Mouse (Mus musculus): ENCODE results near the gene Plaa.
A peak's percentile ranks its signal among the peaks of the same experiment; 100 is the strongest.
"Not testable (repeated sequence)": the region's sequence is repeated elsewhere in the genome, so short reads cannot be mapped to it uniquely, and the experiment has no call there.

Gene Plaa

DNA sequence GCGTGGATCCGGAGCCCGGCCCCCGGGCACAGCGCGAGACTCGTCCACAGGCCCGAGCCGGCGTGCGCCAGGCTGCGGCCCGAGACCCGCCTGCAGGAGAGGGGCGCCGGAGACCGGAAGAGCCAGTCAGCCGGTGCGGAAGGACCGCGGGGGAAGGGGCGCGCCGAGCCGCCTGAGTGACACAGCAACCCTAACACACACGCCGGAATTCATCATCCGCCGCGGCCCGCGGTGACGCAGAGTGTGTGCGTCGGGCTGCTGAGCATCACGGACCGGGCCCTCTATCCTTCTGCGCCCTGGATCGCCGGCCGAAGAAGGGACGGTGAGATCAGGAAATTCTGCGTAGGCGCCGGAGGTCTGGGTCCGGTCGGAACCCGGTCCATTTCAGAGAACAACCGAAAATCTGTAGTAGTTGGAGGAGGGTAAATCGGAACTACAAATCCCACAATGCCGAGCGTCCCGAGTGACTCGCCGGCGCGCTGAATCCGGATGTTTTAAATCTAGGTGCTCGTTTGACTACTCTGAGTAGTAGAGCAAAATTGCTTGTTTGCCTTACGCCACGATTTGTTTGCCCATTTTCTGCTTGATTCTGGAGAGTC is at the start of gene Plaa:
Gene Plaa (minus strand): TSS at position 214 of the 599 bp plus-strand sequence.
- DNase-seq (ENCODE audit: low spot score in 2 of 2), result peak; percentile 77 to 93

DNA sequence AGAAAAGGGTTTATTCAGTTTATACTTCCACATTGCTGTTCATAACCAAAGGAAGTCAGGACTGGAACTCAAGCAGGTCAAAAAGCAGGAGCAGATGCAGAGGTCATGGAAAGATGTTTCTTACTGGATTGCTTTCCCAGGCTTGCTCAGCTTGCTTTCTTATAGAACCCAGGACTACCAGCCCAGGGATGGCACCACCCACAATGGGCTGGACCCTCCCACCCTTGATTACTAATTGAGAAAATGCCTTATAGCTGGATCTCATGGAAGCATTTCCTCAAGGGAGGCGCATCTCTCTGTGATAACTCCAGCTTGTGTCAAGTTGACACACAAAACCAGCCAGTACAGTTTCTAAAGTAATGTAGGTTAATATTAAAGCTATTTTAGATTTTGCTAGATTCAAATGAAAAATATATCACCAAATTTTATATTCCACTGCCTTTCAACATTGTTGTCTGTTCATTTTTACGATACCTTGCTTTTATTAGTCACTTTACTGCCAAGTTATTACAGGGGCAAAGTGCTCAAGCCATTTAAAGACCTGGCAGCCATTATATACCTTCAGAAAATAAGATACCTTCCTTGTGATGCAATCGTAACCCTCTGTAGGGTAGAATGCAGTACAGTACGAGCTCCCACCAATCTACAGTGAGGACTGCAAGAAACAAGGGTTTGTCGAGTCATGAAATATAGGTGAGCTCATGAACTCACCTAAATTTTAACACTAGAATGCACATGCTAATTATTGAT is 47.6 kb upstream of the Plaa start:
- DNase-seq (ENCODE audit: low spot score in 2 of 2), result not testable (repeated sequence)

DNA sequence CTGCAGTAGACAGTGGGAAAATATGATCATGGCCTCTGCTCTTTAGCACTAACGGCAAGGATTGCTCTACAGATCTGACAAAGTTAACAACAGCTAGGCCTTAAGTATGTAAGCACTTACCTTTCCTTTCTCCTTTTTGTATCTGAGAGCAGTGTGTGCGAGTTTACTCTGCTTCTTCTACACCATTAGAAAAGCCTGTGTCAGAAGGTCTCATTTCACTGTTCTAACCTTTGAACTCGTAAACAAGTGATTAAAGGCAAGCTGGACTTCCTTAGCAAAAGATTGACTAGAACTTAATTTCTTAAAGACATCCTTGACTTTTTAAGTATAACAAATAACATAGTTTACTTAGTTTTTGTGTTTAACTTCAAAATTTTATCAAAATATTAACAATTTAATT is 46.9 kb upstream of the Plaa start, which contains the start of gene Lrrc19:
Gene Lrrc19 (minus strand): TSS at position 225 of the 400 bp plus-strand sequence.
- DNase-seq (ENCODE audit: low spot score in 2 of 2), result no peak

DNA sequence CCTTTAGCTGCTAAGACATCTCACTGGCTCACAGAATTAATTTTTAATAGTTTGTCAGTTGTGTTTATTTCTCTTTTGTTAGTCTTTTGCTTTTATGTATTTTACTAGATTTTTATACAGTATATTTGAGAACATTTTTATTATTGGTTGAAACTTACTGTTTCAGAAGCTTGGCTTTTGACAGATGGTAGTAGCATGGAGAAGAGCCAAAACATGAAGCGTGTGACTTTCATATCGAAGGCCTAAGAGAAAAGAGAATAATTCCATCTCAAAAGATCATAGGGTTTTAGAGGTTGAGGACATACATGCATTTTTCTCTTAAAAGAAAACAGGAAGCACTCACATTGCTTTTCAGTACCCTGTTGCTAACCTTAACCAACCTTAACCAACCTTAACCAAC is 40.1 kb upstream of the Plaa start:
- DNase-seq (ENCODE audit: low spot score in 2 of 2), result no peak

DNA sequence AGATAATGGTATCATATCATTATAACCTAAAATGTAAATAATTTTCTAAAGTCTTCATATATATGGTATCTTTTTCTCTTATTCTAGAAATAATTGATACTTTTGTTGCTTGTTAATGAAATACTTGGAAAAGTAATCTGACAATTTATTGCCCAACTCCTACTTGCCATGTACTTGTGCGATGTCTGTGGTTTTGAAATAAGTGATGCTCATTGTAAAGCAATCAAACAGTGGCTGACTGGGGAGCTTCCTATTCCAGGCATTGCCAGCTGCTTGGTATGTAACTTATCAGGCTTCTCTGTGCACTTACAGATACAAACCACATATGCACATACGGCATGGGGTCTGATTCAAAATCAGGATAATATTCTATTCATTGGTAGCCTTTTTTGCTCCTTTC is 17.0 kb upstream of the Plaa start:
- no peak for DNase-seq (ENCODE audit: low spot score in 2 of 2)

DNA sequence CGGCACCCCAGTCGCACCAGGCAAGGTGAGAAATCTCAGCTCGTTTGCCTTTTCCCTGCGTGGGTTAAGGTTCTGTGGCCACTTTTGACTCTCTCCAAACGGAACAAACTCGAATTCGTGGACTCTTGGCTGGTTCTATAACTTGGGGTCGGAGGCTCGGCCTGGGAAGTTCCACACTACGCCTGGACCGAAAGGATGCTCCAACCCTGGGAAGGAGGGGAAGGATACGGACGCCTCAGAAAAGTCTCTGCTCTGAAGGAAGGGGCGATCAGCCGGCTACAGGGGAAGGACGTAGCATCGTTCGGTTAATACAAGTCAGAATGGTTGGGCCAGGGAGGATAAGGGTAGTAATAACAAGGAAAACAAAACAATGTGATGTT is 11.6 kb upstream of the Plaa start:
- DNase-seq (ENCODE audit: low spot score in 2 of 2), result no peak

DNA sequence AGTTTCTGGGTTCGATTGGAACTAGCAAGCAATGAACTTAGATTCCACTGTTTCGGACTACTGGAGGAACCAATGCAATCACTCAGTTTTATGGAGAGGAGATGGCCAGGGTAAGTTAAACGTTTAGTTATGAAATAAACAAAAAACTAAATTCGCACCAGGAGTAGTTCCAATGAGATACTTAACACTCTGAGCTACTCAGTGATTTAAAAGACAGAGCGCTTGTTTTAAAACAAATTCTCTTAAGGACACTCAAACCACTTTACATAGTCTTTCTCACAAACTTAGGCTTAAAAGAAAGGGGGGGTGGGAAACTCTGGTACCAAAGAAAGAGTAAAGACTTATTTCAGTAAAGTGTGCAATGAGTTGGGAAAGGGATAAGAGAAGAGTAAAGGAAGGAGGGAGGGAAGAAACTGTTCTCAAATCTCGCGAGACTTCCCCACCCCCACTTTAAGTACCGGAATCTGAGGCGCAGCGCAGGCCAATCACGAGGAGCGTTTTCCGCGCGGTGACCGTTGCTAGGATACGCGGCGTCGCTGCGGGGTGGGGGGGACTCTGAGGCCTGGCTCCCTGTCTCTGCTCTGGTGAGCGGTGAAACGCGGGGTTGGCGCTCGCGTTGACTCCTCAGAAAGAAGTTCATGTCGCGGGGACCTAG is 11.1 kb upstream of the Plaa start, which contains the start of gene Ift74:
Gene Ift74 (plus strand): TSS at position 520 of the 655 bp plus-strand sequence.
- peak; percentile 84 to 95 for DNase-seq (ENCODE audit: low spot score in 2 of 2)

DNA sequence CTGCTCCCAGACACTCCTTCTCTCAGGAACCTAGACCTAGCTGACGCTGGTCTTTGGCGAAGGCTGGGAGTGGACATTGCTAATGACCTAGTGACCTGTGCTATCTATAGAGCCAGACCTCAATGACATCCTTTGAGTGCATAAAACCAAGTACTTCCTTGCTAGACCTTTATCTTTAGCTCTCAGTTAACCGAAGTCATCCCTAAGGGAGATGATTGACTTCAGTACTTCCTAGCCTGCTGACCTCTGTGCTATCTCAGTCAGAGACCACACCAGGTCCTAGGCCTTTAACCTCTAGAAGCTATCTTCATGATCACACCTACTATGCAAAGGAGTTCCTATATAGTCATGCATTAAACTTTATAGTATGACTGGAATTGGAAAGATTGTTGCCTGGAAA is 7.3 kb upstream of the Plaa start:
- DNase-seq (ENCODE audit: low spot score in 2 of 2), result no peak

DNA sequence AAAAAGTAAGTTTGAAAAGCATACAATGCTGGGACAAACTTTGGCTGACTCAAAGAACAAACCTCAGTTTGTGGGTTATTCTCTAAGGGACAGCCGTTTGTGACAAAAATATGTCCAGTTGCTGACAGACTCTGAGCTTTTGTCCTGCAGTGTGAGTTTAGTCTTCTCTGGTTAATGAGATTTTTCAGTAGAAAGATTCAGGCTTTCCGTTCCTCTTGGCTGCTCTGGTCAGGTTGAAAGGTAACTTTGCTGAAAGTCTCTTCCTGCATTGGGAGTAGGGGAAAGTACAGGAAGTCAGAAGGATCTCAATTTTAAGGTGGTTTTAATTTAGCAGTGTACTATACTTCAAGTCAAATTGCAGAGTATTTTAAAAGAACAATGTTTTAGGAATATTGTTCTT is 2.5 kb upstream of the Plaa start:
- no peak for DNase-seq (ENCODE audit: low spot score in 2 of 2)

DNA sequence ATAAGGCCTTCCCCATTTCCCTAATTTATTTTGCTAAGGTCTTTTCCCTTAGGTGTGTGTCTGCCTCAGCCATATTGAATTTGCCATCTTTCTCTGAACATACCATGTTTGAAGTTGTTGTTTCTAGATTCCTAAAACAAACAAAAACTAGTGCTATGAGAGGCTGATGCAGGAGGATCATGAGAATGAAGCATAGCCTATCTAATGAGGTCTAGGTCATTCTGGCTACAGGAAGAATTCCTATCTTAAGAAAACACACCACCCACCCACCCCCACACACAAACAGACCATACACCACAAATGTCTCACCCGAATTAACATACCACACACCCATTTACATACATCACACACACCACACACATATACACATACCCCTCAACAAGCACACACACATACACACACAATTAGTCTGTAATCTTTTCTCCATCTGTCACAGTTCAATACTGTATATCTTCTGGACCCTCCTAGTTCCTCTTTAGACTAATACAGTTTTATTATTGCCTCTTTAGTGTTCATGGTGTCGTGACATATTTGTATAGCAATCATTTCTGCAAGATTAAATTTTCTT is 1.5 kb upstream of the Plaa start:
- DNase-seq (ENCODE audit: low spot score in 2 of 2), result no peak

DNA sequence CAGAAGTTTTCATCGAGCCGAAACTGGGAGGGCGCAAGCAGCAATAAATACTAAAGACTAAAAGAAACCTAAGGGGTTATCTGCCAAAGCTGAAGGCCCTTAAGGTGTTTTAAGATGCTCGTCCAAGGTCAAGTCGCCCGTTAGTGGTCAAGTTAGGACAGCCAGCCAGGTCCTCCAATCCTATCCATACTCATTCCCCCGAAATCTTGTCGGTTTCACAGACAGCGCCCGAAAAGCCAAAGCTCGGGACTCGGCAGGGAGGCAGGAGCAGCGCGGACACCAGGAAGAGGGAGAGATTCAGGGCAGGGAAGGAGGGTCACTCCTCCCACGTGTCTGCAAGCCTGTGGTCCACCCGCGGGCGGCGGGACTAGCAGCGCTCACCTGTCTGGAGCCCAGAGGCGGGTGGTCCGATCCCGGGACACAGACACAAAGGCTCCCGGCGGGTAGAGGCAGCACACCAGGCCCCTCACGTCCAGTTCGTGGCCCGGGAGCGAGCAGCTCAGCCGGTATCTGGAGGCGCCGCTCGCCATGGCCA is 481 bp downstream of the Plaa start:
- DNase-seq (ENCODE audit: low spot score in 2 of 2), result peak in 1 of 2 experiments; percentile 28

DNA sequence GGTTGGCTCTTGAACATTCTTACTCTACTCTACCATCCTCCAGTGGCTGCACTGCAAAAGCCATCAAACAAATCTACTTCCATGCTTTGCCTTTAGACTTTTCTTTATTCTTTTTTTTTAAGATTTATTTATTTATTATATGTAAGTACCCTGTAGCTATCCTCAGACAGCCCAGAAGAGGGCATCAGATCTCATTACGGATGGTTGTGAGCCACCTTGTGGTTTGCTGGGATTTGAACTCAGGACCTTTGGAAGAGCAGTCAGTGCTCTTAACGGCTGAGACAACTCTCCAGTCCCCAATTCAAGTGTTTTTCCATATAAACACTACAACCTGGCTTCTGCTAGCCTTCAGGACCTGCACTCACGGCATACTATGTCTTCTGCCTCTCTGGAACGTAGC is 1.6 kb downstream of the Plaa start:
- DNase-seq (ENCODE audit: low spot score in 2 of 2), result no peak

DNA sequence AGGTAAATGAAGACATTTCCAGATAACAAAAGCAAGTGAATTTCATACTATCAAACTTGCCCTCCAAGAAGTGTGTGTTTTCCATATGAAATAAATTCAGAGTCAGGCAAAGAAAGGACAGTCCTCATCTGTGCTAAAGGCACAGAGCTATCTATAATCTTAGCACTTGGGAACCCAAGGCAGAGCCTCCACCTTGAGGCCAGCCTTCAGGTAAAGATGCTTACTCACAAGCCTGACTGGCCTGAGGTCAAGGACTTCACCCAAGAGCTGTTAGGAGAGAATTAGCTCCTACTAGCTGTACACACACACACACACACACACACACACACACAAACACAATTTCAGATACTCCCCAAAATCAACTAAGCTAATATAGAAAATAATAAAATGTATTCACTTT is 10.3 kb downstream of the Plaa start:
- DNase-seq (ENCODE audit: low spot score in 2 of 2), result no peak

DNA sequence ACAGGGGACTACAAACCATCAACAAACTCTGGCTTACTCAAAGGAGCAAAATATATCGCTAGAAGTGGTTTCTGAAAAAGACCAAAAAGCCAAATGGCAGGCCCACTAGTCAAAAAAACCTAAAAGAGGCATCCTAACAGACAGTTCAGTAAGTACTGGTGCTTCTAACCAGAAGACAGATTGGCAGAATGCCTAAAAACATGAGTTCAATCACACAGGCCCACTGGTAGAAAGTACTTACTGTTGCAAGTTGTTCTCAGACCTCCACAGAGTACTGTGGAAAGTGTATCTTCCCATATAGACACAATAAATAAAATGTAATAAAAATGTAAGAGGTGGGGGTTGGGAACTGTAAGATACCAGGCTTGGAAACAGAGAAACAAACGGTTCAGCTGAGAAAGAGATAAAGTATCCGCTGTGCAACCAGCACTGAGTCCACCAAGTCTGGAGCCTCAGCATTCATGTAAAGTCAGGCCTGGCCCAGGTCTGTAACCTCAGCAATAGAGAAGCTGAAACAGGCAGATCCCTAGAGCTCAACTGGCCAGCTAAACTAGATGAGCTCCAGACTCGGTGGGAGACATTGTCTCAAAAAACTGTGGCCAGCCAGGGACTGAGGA is 11.2 kb downstream of the Plaa start:
- no peak for DNase-seq (ENCODE audit: low spot score in 2 of 2)

DNA sequence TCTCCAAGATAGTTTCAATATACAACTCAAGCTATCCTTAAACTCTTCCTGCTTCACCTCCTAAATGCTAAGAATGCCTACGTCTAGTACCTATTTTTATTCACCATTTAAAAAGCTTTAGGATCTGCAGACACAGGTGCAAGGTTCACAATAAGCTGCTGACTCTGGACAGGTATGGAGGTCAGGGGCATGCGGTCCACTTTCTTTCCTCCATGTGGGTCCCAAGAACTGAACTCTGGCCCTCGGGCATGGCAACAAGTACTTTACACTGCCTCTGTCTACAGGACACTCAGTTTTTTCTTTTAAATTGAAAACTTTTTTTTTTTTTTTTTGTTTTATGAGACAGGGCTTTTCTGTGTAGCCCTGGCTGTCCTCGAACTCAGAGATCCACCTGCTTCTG is 30.4 kb downstream of the Plaa start:
- DNase-seq (ENCODE audit: low spot score in 2 of 2), result no peak

DNA sequence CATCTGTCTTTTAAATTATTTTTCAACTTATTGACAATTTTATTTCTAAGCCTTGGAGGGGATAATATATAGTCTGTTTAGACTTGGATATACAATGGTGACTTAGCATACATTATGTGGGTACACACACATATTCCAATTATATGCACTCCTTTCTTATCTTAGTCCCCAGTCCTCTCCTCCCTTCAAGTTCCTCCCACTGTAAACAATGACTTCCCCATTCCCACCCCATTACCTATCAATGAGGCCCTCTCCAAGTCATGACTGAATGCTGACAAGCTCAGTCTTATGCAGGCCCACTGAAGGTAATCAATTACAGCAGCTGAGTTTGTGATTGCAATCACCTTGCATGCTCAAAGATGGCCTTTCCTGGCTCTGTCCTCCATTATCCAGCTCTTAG is 38.7 kb downstream of the Plaa start:
- DNase-seq (ENCODE audit: low spot score in 2 of 2), result no peak

DNA sequence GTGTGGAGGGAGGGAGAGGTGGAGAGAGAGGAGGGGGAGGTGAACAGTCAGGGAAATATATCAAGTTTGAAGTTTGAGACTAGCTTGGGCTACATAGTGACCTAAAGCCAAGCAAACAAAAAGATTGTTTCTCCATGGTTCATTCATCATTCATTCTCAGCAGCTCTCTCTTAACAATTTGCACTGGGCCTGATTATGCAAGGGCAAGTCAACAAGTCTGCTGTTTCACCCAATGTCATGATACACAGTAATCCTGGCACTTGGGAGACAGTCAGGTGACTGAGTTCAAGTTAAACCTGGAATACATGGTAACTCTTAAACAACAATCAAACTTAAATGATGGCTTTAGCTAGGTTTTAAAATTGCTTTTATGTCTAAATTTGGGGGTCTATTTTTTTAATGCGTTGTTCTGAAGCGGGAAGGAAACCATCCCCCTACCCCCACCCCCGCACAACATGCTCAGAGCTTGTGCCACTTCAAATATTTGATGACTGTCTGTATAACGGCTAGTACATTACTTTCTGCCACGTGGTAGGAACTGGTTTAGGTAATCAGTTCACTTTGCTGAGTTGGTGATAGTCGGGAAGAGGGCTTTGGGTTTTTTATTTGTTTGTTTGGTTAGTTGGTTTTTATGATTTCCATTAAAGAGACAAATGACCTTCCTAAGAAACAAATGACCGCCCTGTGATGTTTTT is 40.9 kb downstream of the Plaa start:
- DNase-seq (ENCODE audit: low spot score in 2 of 2), result no peak

DNA sequence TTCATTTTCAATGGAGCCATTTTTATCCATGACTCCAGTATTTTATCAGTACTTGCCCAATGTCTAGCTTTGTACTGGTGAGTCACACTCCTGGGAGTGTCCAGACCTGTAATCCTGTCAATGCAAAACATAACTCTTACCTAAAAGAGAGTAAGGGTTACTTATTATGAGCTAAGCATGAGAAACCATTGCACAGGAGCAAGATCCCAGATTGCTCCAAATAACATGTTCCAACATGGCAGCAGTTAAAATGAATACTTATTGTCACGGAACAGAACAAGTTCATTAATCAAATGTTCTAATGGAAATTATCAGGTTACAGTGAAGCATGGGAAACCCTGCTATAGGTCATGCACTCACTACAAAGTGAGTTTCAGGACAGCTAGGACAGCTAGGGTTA is 42.7 kb downstream of the Plaa start:
- DNase-seq (ENCODE audit: low spot score in 2 of 2), result no peak

DNA sequence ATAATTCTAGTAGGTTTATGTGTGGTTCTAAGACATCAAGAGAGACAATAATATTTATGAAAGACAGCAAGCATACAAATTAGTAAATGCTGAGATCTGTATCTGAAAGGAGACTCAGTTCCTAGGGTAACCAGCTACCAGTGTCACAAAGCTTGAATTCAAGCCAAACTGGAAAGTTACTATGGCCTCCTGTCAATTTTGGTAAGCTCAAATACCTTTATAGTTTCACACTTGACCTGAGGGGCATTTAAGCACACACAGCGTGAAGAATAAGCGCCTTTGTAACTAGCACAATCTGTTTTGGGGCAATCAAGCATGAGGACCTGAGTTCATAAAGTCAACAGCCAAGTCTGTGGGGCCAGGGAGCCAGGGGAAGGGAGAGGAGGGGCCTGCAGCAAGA is 43.8 kb downstream of the Plaa start:
- no peak for DNase-seq (ENCODE audit: low spot score in 2 of 2)

DNA sequence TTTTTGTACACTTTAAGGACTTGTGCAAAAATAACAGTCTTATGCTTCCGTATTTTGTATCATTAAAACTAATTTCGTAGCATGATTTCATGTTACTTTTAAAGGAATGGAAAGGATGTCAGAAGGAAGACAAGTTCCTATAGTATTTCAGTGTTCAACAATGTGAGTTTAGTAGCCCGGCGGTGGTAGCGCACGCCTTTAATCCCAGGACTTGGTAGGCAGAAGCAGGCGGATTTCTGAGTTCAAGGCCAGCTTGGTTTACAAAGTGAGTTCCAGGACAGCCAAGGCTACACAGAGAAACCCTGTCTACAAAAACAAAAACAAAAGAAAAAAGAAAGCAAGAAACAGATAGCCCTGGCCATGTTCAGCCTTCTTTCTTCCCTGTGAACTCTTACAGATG is 45.9 kb downstream of the Plaa start:
- no peak for DNase-seq (ENCODE audit: low spot score in 2 of 2)
